Mouse (Mus musculus): ENCODE measurements around the gene Tmem107.

Tmem107 gene

DNA sequence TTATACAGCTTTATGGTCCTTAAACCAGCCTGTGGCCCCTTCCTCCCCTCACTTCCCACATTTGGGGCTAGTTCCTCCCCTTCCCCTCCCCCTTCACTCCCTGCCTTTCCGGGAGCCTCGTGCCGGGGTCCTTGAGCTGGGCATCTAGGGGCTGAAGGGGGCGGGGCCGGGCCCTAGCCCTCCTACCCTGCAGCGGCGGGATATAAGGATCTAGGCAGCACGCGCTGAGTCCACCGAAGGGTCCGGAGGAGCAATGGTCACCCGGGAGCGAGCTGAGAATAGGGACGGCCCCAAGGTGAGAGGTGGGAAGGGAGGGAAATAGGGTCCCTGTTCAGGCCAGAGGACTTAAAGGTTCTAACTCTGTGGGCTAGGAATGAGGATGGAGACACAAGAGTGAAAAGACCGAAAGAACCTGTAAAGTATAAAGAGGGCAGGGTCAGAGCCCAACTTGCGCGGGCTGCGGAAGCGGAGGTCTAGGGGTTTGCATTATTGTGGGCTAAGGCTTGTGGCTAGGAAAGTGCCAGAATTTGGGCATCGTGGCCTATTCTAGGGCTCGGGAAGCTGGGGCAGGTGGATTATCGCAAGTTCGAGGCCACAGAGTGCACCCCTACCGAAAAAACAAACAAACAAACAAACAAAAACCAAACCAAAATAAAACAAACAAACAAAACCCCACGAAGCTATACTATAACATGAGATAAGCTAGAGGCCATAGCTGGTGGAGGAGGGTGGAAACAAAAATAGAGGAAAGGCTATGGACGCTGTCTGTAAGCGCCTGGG lies 49.8 kb downstream of the Tmem107 start, which contains the start of gene Hes7:
TSS of gene Hes7 (plus strand) at position 184 of the 780 bp plus-strand sequence.
- in situ Hi-C loops (cut with MboI, MseI): loop anchor here (5.0 to 25.0 kb wide), 3 partner anchors 58 to 1117 kb away; partner anchors contain the start of genes 0610010K14Rik, Bcl6b, Gm21988 and Rnasek

DNA sequence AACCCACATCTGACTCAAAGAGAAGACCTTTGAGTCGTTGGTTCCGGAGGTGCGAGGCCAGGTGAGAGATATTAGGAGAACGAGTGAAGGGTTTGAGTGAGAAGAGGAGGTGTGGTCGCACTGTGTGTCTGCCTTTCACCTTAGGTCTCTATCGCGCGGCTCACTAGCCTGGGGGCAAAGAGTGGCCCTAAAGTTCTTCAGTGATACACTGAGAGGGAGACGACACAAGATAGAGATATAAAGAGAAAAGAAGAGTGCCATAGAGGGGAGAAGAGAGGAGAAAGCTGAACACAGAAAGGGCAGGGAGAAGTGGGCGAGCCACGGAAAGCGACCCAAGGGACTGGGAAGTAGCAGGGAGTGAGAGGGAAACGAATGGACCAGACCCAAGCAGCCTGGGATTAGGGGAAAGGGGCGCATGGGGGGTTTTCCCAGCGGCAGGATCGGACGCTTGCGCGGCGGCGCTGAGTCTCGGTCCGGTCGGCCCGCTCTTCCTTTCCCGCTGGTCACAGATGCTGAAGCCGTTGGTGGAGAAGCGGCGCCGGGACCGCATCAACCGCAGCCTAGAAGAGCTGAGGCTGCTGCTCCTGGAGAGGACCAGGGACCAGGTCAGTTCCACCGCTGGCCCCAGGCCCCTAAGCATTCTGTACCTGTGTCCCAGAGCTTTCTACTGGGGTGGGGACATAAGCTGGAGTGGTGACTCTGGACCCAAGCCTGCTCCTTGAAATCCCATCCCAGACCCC lies 50.6 kb downstream of the Tmem107 start:
- in situ Hi-C loops (cut with MboI, MseI): loop anchor here (5.0 to 25.0 kb wide), 3 partner anchors 59 to 1116 kb away; partner anchors contain the start of genes 0610010K14Rik, Bcl6b, Gm21988 and Rnasek

DNA sequence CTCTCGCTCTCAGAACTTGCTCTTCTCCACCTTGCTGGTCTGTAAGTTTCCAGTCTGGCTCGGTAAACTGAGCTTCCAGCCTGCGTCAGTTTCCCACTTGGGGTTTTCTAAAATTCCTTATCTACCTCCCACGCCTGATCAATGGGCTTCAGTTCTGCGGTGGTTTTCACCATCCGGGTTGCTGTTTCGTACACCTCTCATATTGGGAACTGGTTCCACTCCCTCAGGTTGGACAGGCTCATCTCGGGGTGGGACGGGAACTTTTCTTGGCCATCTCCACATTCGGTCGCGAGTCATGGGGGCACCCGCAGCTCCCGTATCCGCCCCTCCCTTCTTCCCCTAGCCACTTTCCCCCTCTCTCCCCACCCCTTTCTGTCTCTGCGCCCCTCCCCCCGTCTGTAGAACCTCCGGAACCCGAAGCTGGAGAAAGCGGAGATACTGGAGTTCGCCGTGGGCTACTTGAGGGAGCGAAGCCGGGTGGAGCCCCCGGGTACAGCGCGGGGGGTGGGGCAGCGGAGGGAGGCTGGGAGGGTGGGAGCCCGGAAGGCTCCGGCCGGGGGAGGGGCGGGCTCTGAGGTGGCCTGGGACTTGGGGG lies 51.2 kb downstream of the Tmem107 start:
- in situ Hi-C loops (cut with MboI, MseI): loop anchor here (5.0 to 25.0 kb wide), 3 partner anchors 60 to 1115 kb away; partner anchors contain the start of genes 0610010K14Rik, Bcl6b, Gm21988 and Rnasek

DNA sequence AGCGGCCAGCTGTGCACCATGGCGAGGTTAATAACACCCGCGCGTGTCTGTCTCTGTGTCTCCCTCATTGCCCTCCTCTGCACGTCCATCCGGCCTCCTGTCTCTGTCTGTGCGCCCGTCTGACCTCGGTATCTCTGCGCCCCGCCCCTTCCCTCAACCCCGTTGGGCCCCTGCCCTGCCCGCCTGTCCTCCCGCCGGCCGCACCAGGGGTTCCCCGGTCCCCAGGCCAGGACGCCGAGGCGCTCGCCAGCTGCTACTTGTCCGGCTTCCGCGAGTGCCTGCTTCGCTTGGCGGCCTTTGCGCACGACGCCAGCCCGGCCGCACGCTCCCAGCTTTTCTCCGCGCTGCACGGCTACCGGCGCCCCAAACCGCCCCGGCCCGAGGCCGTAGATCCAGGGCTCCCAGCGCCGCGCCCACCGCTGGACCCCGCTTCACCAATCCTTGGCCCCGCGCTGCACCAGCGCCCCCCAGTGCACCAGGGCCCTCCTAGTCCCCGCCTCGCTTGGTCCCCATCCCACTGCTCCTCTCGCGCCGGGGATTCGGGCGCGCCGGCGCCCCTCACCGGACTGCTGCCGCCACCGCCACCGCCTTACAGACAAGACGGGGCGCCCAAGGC lies 51.8 kb downstream of the Tmem107 start, which contains the start of gene 9130213A22Rik:
TSS of gene 9130213A22Rik (minus strand) at position 254 of the 616 bp plus-strand sequence.
- in situ Hi-C loops (cut with MboI, MseI): loop anchor here (5.0 to 25.0 kb wide), 3 partner anchors 60 to 1115 kb away; partner anchors contain the start of genes 0610010K14Rik, Bcl6b, Gm21988 and Rnasek

Data from T-helper 1 cell (primary cell).